Mouse (Mus musculus) heart, embryonic 13.5 days (tissue): ENCODE data around the gene Kcnh1. TPM values are rescaled to one million over a fixed set of nuclear protein-coding genes. Genes with fewer than 3 reads are reported as not detected.

Experiments used
- ATAC-seq: fragments of 200-750 bp; cut with Nextera tagmentation; 2 replicates; pipeline ENCODE4 v1.8.0; 2017; ENCODE audit warnings: moderate TSS enrichment; ENCODE audit not compliant: insufficient number of reproducible peaks, low FRiP score, low TSS enrichment; ENCODE audit errors: extremely low read depth
- H3K27ac ChIP-seq: fragments of 300-500 bp; sonication (generic); replicated peaks from 2 replicates; pipeline ENCODE4 v1.5.1; 2015; ENCODE audit warnings: moderate library complexity, mild to moderate bottlenecking, inconsistent platforms
- H3K27me3 ChIP-seq: fragments of 300-500 bp; sonication (generic); replicated peaks from 2 replicates; pipeline ENCODE4 v1.6.1; 2015; ENCODE audit warnings: mild to moderate bottlenecking, inconsistent platforms
- H3K36me3 ChIP-seq: fragments of 300-500 bp; sonication (generic); 2 replicates; pipeline ENCODE4 v1.6.1; 2015; ENCODE audit warnings: mild to moderate bottlenecking, inconsistent platforms
- H3K4me1 ChIP-seq: fragments of 300-500 bp; sonication (generic); 2 replicates; pipeline ENCODE4 v1.6.1; 2015; ENCODE audit warnings: inconsistent platforms
- H3K4me2 ChIP-seq: fragments of 300-500 bp; sonication (generic); 2 replicates; pipeline ENCODE4 v1.6.1; 2015; ENCODE audit warnings: inconsistent platforms, mild to moderate bottlenecking, moderate library complexity
- H3K4me3 ChIP-seq: fragments of 300-500 bp; sonication (generic); 2 replicates; pipeline ENCODE4 v1.5.1; 2015; ENCODE audit warnings: moderate library complexity, mild to moderate bottlenecking, inconsistent platforms
- H3K9ac ChIP-seq: fragments of 300-500 bp; sonication (generic); 2 replicates; pipeline ENCODE4 v1.6.1; 2015; ENCODE audit warnings: inconsistent platforms, mild to moderate bottlenecking, moderate library complexity
- H3K9me3 ChIP-seq: fragments of 300-500 bp; sonication (generic); 2 replicates; pipeline ENCODE4 v1.6.1; 2016; ENCODE audit warnings: inconsistent platforms
- WGBS: fragments of 180-500 bp; shearing (Covaris S2); methylation state at CpG from one replicate; pipeline ENCODE4 v1.1.7; 2015; ENCODE audit warnings: mixed read lengths; 5-methylcytosine and 5-hydroxymethylcytosine counted together
- polyA plus RNA-seq: library from polyadenylated mRNA; unstranded; fragments of >200 nt; fragmentation: Nextera tagmentation; extraction: Ambion mirVana; gene quantifications from 2 replicates; pipeline ENCODE4 v1.2.1, GENCODE M21; 2015

Kcnh1 gene
- polyA plus RNA-seq, 1 experiment from 2014 or later = 0.55 TPM

DNA sequence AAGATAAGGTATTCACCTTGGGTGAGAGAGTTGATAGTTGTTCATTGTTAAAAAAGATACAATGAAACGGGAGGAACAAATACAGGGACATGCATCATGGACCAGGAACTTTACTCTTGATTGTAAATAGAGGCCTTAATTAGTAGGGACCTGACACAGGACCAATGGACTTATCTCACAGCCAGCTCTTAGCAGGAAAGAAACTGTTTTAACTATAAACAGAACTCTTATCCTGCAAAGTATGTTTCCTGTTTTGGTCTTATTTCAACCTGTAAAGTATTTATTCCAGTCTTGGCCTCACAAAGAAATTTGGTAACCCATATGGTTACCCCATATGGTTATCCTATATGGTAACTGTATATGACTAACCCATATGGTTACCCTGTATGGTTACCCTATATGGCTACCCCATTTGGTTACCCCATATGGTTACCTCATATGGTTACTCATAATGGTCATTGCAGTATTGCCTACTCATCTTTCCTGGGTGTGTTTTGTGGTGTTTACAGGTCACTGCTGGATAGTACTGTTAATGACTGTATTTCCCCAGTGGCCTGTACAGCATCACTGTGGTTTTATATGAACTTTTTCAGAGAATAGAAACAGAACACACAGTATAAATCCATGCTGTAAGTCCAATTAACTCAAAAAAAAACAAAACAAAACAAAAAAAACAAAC is 125.0 kb downstream of the Kcnh1 start:
- Histone ChIP-seq H3K9ac (no peak overlapping the region), H3K27me3 (no peaks in the 10 kb centered on the region), H3K27ac (no peak overlapping the region), H3K4me2 (no peak overlapping the region), H3K4me1 (peaks cover 10% of the 10 kb centered on the region), H3K36me3 (no peaks in the 10 kb centered on the region), H3K4me3 (no peak overlapping the region), H3K9me3 (no peaks in the 10 kb centered on the region)
- 39% methylated on average over 1 of the region's 1 CpGs for whole genome bisulfite sequencing
- ATAC-seq = no peak

DNA sequence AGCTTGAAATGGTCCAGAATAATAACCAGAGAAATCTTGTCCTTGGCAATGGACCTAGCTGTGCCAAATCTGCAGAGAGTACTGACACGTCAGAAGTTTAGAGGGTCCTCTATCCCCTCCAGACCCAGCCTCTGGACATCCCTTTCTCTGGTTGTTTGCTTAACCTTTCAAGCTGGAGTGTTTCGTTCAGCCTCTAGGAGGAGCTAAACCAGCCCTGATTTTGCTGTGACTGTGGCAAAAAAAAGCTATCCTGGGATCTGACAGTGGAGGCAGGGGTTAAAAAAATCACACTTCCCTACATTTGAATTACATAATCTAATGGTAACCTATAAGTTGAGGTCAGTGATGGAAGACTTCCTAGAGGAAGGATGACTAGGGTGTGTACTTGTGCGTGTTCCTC is 133.6 kb downstream of the Kcnh1 start:
- H3K27ac ChIP-seq = no peak overlapping the region
- H3K27me3 ChIP-seq = no peaks in the 10 kb centered on the region
- H3K9ac ChIP-seq = no peak overlapping the region
- peaks cover 7% of the 10 kb centered on the region for H3K4me1 ChIP-seq
- H3K36me3 ChIP-seq = no peaks in the 10 kb centered on the region
- H3K4me3 ChIP-seq = no peak overlapping the region
- WGBS = 51% methylated on average over 3 of the region's 3 CpGs
- ATAC-seq = no peak
- H3K9me3 ChIP-seq = no peaks in the 10 kb centered on the region
- no peak overlapping the region for H3K4me2 ChIP-seq

DNA sequence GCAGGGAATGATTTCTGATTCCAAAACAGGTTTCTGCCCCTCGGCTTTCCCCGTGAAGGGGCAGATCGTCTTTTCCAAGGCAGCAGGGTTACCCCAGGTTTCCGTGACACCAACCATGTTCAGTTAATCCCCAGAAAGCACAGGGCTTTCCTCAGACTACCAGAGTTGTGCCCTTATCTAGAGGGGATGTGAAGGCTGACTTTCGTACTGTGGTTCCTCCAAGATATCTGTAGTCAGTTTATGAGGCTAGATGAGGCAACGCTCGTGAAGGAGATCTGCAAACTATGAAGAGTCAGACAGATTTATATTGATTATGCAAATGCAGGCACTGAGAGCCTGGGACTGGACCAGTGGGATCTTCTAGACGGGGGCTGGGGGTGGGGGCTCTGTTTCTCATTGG is 136.5 kb downstream of the Kcnh1 start:
- Histone ChIP-seq H3K4me1 (peaks cover 7% of the 10 kb centered on the region), H3K4me2 (no peak overlapping the region), H3K27ac (no peak overlapping the region), H3K9me3 (peaks cover 2% of the 10 kb centered on the region; the same call in 1 of the 2 replicates), H3K27me3 (no peaks in the 10 kb centered on the region), H3K4me3 (no peak overlapping the region), H3K9ac (no peak overlapping the region), H3K36me3 (no peaks in the 10 kb centered on the region)
- 75% methylated on average over 8 of the region's 8 CpGs for WGBS
- ATAC-seq = no peak

DNA sequence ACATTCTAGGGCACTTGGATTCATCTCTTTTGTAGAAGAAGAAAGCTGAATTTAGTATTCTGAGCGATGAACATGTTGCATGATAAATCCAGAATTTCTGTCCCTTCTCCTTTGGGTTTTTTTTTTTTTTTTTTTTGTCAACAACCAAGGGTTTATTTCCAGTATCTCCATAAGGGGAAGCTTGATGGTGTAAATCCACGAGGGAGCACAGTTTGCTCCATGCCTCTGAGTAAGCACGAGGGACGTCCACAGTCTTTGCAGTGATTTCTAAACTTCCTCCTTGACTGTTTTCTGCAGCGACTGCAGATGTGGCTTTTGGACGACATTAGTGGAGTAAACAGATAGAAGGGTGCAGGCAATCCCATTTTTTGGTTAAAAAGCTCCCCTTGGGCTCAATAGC is 140.6 kb downstream of the Kcnh1 start:
- H3K4me3 ChIP-seq = no peak overlapping the region

DNA sequence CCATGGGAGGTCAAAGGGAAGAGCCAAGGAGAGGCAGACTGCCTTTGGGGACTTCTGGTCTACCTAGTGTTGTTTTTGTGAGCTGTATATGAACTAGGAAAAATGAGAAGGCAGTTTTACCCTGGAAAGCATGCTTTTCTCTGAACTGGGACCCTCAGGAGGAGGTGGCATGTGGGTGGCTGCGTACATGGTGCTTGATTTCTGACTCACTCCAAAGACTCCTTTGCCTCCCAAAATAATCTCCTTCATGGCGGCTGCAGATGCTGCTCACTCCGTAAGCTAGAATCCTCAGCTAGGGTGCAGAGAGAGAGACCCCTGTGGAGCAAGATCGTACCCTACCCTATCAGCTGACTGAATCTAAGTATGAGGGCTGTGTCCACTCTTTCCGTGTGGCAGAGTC is 145.5 kb downstream of the Kcnh1 start:
- 79% methylated on average over 5 of the region's 5 CpGs for WGBS
- no peak overlapping the region for H3K27ac ChIP-seq

More for the DNA sequence above, 140.6 kb downstream of the Kcnh1 start:
- Histone ChIP-seq H3K27ac (no peak overlapping the region), H3K4me1 (peaks cover 7% of the 10 kb centered on the region), H3K36me3 (no peaks in the 10 kb centered on the region), H3K9me3 (peaks cover 6% of the 10 kb centered on the region; the same call in 1 of the 2 replicates), H3K4me2 (no peak overlapping the region), H3K27me3 (no peaks in the 10 kb centered on the region), H3K9ac (no peak overlapping the region)
- ATAC-seq = no peak
- WGBS = 73% methylated on average over 6 of the region's 6 CpGs

DNA sequence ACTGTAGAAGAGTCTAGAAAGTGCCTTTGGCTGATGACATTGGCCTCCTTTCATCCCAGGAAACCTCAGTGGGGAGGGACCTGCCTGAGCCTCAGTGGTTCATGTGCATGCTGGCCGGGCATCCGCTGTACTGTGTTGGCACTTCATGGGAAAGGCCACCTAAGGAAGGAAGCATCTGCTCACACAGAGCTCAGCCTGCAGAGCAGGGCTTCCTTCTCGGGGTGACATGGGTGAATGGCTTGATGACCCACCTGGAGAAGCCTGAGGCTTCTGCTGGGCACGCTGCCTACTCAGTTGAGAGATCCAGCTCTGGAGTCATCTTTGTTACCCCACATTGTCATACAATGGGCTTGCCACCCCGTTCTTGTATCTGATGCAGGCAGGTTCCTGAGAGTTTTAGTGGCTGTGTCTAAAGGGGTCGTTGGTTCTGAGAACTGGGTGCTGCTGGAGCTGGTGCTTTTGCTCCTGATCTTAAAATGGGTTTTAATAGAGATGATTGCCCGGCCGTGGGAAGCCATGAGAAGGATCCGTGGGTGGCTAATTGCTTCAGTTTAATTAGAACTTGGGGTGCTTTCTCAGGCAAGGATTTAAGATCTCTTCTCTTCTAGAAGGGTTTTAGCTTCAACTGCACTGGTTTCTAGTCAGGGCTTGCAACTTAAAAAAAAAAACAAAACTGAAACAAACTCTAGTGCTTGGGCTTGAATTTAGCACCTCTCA is 148.9 kb downstream of the Kcnh1 start:
- WGBS = 73% methylated on average over 9 of the region's 9 CpGs
- Histone ChIP-seq H3K4me3 (no peak overlapping the region), H3K4me2 (no peak overlapping the region), H3K27ac (no peak overlapping the region), H3K4me1 (no peaks in the 10 kb centered on the region), H3K27me3 (no peaks in the 10 kb centered on the region), H3K36me3 (no peaks in the 10 kb centered on the region), H3K9ac (no peak overlapping the region), H3K9me3 (peaks cover 6% of the 10 kb centered on the region; the same call in 1 of the 2 replicates)
- no peak for ATAC-seq

More for the DNA sequence above, 145.5 kb downstream of the Kcnh1 start:
- no peak overlapping the region for H3K4me2 ChIP-seq
- H3K9ac ChIP-seq = no peak overlapping the region
- H3K4me3 ChIP-seq = no peak overlapping the region
- no peaks in the 10 kb centered on the region for H3K4me1 ChIP-seq
- ATAC-seq = no peak
- no peaks in the 10 kb centered on the region for H3K27me3 ChIP-seq
- H3K36me3 ChIP-seq = no peaks in the 10 kb centered on the region
- H3K9me3 ChIP-seq = peaks cover 12% of the 10 kb centered on the region; the same call in 1 of the 2 replicates

DNA sequence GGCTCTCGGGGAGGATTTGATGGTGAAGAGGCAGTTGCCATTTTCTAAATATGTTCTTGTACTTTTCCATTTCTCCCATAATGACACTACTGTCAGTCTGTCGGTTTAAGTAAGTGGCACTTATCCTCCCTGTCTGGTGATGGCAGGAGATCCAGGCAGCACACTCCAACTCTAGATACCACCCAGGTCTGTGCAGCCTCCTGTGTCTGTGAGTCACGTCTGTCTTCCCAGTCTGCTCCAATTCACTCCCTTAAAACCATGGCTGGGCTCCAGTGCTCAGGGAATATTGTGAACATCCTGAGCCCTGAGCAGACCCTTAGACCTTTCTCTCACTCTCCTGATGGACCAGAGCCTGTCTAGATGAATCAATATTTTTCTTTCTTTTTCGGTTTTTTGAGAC is 151.2 kb downstream of the Kcnh1 start:
- WGBS = 53% methylated on average over 4 of the region's 4 CpGs
- Histone ChIP-seq H3K36me3 (no peaks in the 10 kb centered on the region), H3K27ac (no peak overlapping the region), H3K9me3 (peaks cover 6% of the 10 kb centered on the region; the same call in 1 of the 2 replicates), H3K27me3 (peaks cover 6% of the 10 kb centered on the region; the same call in 1 of the 2 replicates), H3K4me1 (no peaks in the 10 kb centered on the region), H3K4me2 (no peak overlapping the region), H3K9ac (no peak overlapping the region), H3K4me3 (no peak overlapping the region)
- ATAC-seq = no peak

DNA sequence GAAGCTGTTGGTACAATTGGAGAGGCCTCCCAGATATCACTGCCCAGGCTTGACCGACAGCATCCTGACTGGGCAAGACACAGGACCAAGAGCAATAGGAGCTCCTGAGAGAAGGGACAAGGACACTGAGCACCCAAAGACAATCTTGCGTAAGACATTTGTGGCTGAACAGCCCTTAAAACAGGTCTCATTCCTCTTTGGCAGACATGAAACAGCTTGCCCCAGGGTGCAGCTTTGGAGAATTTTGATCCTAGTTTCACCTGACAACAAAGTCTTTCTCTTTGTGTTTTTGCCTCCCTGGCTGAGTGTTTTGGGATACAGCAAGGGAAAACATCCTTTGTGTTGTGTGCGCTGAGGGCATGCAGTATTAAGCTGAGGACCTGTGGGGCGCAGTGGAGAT is 153.4 kb downstream of the Kcnh1 start:
- Histone ChIP-seq H3K27me3 (peaks cover 6% of the 10 kb centered on the region; the same call in 1 of the 2 replicates), H3K9ac (no peak overlapping the region), H3K9me3 (no peaks in the 10 kb centered on the region), H3K4me2 (no peak overlapping the region), H3K27ac (no peak overlapping the region), H3K4me3 (no peak overlapping the region), H3K36me3 (no peaks in the 10 kb centered on the region), H3K4me1 (peaks cover 7% of the 10 kb centered on the region; the same call in 1 of the 2 replicates)
- WGBS = 81% methylated on average over 4 of the region's 4 CpGs
- ATAC-seq = no peak

DNA sequence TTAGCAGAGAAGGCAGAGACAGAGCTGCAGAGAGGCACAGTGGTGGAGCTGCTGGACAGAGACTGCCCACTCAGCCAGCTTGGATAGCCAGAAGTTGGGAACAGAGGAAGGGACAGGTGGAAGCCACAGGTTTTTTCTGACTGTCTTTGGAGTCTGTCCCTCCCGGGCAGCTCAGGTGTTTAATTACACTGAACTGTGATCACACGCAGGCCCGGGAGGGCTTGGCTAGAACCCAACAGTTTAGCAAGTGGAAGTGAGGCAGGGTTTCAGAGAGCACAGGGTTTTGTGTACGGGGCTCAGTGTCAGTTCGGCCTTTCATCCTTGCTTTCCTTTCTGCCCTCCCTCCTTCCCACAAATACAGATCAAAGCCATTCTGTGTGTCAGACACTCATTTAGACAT is 156.8 kb downstream of the Kcnh1 start:
- WGBS = 68% methylated on average over 5 of the region's 5 CpGs
- no peak overlapping the region for H3K4me3 ChIP-seq
- H3K9ac ChIP-seq = no peak overlapping the region
- no peak overlapping the region for H3K27ac ChIP-seq
- H3K4me1 ChIP-seq = peaks cover 12% of the 10 kb centered on the region; the same call in 1 of the 2 replicates
- H3K4me2 ChIP-seq = no peak overlapping the region
- no peak for ATAC-seq
- H3K27me3 ChIP-seq = peaks cover 9% of the 10 kb centered on the region; the same call in 1 of the 2 replicates
- no peaks in the 10 kb centered on the region for H3K36me3 ChIP-seq
- no peaks in the 10 kb centered on the region for H3K9me3 ChIP-seq

DNA sequence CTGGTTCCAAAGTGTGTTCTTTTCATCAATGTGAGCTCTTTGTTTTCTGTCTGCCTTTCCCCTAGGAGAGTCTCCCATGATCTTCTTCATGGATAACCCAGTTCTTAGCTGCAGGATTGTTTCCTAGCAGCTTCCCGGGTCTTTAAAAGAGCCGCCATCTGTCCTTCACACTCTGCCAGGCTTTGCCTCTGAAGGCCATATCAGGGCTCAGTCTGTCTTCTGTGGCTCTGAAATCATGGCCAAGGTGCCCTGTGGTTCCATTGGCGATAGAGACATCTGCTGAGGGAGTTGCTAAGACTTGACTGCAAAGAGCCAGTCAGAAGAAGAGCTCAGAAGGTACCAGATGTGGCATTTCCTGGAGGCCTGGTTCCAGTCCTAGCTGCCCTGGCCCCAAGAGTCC is 165.7 kb downstream of the Kcnh1 start:
- Histone ChIP-seq H3K36me3 (no peaks in the 10 kb centered on the region), H3K9me3 (no peaks in the 10 kb centered on the region), H3K27ac (no peak overlapping the region), H3K27me3 (peaks cover 4% of the 10 kb centered on the region; the same call in 1 of the 2 replicates), H3K4me2 (no peak overlapping the region), H3K9ac (no peak overlapping the region), H3K4me3 (no peak overlapping the region), H3K4me1 (no peaks in the 10 kb centered on the region)
- ATAC-seq = no peak
- WGBS = 64% methylated on average over 3 of the region's 3 CpGs

DNA sequence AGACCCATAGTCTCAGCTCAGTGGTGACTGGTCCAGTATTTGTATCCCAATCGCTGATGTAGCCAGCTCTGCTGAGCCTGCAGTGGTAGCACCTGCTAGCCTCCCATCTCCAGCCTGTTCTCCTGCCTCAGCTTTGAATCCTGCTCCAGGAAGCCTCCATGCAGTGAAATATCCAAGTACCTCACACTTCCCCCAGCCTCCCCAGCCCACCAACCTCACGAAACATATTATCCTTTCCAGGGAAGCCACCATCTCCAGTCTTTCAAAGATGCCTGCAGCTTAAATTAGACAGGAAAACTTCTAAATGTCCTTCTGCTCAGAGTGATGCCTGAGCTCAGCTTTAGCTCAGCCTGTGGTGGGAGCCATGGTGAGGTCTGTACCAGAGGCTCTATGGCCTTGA is 168.6 kb downstream of the Kcnh1 start:
- no peaks in the 10 kb centered on the region for H3K36me3 ChIP-seq
- H3K4me1 ChIP-seq = no peaks in the 10 kb centered on the region
- H3K4me2 ChIP-seq = no peak overlapping the region
- no peak overlapping the region for H3K27ac ChIP-seq
- H3K27me3 ChIP-seq = no peaks in the 10 kb centered on the region
- ATAC-seq = no peak
- no peak overlapping the region for H3K4me3 ChIP-seq
- WGBS = 74% methylated on average over 2 of the region's 2 CpGs
- no peaks in the 10 kb centered on the region for H3K9me3 ChIP-seq
- H3K9ac ChIP-seq = no peak overlapping the region
